Mouse (Mus musculus): ENCODE results near the gene Plekhg1.

Gene Plekhg1

GRCm38 (mm10) chr10:3740504-3741388, 582 bp downstream of the Plekhg1 start:
- in situ Hi-C loops (cut with MboI; ENCODE audit: low sequenced_read_pairs): no loop called here

- in situ Hi-C loops (cut with MboI; ENCODE audit: low sequenced_read_pairs): no loop called here
Measured at GRCm38 (mm10) chr10:3741791-3742190, 1.6 kb downstream of the Plekhg1 start.

- in situ Hi-C loops (cut with MboI; ENCODE audit: low sequenced_read_pairs): no loop called here
Measured at GRCm38 (mm10) chr10:3743069-3743468, 2.9 kb downstream of the Plekhg1 start.

GRCm38 (mm10) chr10:3743826-3744225, 3.7 kb downstream of the Plekhg1 start:
- in situ Hi-C loops (cut with MboI; ENCODE audit: low sequenced_read_pairs): no loop called here

GRCm38 (mm10) chr10:3746794-3747518, 6.8 kb downstream of the Plekhg1 start:
- in situ Hi-C loops (cut with MboI; ENCODE audit: low sequenced_read_pairs): no loop called here

DNA sequence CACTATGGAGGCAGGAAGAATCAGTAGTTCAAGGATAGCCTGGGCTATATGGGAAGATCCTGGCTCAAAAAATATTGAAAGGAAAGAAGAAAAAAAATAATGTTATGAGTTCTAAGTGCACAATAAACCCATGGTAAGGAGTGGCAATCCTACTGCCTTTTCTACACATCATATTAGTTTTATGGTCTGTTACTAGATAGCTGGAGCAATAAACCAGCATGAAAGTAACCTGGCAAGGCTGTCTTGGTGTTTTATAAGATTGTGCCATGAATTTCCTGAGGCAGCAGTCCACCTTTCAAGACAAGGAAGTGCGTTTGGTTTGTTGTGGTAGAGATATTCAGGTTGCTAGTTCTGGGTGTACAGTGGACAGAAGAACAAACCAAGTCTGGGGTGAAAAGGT, 9.4 kb downstream of the Plekhg1 start:
- in situ Hi-C loops (cut with MboI; ENCODE audit: low sequenced_read_pairs): no loop called here

DNA sequence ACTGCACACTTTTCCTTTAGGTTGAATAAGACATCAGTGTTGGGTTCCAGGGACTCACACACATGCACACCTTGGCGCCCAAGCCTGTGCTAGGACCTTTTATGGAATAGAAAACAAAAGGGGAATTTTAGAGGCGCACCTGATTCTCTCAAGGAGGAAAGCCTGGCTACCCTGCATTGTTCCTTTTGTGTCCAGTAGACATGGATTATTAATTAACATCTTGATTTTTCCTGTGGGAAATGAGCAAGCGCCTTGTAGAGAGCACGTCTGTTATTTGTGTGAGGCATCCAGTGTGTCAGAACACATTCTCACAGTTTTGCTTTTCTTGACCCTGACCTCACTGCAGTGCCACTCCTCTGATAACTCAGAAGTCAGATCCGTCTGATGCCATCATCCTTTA, 21.8 kb downstream of the Plekhg1 start:
- in situ Hi-C loops (cut with MboI; ENCODE audit: low sequenced_read_pairs): no loop called here

- in situ Hi-C loops (cut with MboI; ENCODE audit: low sequenced_read_pairs): no loop called here
Measured at GRCm38 (mm10) chr10:3763199-3763598, 23.0 kb downstream of the Plekhg1 start.

DNA sequence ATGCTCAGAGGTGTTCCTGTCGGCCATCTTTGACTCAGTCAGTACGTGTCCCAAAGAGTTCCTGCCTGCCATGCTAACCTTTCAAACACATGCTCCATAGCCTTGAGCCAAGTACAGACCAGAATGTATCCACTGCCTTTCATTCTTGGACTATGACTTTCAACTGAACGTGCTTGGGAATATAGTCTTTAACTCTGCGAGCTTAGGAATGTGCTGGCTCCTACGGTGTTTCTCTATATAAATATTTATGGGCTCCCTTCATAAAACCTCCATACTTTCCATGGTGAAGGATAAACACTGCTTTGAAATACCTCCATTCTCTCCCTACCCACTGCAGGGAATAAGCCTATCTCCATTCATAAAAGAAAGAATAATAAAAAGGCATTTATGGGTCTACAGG, 29.0 kb downstream of the Plekhg1 start:
- in situ Hi-C loops (cut with MboI; ENCODE audit: low sequenced_read_pairs): no loop called here

DNA sequence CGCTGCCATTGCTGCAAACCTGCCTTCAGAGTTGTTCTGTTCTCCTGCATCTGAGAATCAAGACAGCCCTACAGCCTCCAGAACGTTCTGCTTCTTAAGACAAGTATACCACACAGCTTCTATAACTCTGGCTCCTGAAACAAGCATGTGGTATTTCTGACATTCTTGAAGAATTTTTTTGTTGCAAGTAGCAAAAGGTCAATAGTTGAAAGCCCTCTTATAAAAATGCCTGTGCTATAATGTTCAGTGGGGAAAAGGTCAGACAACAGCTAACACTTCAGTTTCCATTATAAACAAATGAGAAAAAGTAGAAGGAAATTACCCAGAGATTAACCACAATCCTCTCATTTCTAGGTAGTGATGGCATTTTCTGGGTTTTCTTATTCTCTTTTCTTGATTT, 34.2 kb downstream of the Plekhg1 start:
- in situ Hi-C loops (cut with MboI; ENCODE audit: low sequenced_read_pairs): no loop called here

- in situ Hi-C loops (cut with MboI; ENCODE audit: low sequenced_read_pairs): no loop called here
Measured at GRCm38 (mm10) chr10:3776761-3777160, 36.6 kb downstream of the Plekhg1 start.

DNA sequence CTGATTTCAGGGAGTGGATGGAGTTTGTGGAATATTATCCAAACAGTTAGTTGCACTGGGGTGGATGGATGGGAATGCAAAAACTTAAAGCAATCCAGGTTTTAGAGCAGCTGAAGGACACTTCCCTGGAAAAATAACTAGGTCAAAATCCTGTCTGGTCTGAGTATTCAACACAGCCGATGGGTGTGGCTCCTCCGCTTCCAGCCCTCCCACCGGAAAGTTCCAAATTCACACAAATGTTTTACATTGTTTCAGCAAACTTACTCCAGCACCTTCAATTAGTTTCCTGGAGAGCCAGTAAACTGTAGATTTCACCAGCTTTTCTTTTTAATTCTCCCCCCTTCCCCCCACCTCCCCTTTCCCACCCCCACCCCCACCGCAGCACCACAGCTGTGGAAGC, 45.2 kb downstream of the Plekhg1 start:
- in situ Hi-C loops (cut with MboI; ENCODE audit: low sequenced_read_pairs): no loop called here

GRCm38 (mm10) chr10:3786531-3786930, 46.4 kb downstream of the Plekhg1 start:
- in situ Hi-C loops (cut with MboI; ENCODE audit: low sequenced_read_pairs): no loop called here

GRCm38 (mm10) chr10:3787006-3787405, 46.8 kb downstream of the Plekhg1 start:
- in situ Hi-C loops (cut with MboI; ENCODE audit: low sequenced_read_pairs): no loop called here

- in situ Hi-C loops (cut with MboI; ENCODE audit: low sequenced_read_pairs): no loop called here
Measured at GRCm38 (mm10) chr10:3793825-3794224, 53.7 kb downstream of the Plekhg1 start.

- in situ Hi-C loops (cut with MboI; ENCODE audit: low sequenced_read_pairs): no loop called here
Measured at GRCm38 (mm10) chr10:3799455-3799854, 59.3 kb downstream of the Plekhg1 start.

GRCm38 (mm10) chr10:3801254-3801653, 61.1 kb downstream of the Plekhg1 start:
- in situ Hi-C loops (cut with MboI; ENCODE audit: low sequenced_read_pairs): no loop called here

DNA sequence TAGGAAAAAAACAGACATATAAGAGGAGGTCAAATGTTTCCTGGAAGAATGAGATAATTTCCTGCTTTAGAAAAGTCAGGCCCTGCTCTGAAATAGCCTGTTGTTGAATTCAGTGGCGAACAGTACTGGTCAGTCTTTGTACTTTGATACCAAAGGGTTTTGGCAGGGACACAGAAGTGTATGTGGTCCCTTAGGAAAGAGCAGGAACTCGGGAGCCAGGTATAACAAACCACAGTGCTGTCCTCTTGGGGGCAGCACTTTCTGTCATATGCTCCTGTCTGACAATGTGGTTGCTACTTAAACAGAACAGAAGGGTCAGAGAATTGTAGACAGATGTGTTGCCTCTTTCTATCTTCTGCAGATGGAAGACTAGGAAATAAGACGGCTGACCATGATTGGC, 65.2 kb downstream of the Plekhg1 start:
- in situ Hi-C loops (cut with MboI; ENCODE audit: low sequenced_read_pairs): no loop called here

GRCm38 (mm10) chr10:3807980-3808379, 67.8 kb downstream of the Plekhg1 start:
- in situ Hi-C loops (cut with MboI; ENCODE audit: low sequenced_read_pairs): no loop called here

DNA sequence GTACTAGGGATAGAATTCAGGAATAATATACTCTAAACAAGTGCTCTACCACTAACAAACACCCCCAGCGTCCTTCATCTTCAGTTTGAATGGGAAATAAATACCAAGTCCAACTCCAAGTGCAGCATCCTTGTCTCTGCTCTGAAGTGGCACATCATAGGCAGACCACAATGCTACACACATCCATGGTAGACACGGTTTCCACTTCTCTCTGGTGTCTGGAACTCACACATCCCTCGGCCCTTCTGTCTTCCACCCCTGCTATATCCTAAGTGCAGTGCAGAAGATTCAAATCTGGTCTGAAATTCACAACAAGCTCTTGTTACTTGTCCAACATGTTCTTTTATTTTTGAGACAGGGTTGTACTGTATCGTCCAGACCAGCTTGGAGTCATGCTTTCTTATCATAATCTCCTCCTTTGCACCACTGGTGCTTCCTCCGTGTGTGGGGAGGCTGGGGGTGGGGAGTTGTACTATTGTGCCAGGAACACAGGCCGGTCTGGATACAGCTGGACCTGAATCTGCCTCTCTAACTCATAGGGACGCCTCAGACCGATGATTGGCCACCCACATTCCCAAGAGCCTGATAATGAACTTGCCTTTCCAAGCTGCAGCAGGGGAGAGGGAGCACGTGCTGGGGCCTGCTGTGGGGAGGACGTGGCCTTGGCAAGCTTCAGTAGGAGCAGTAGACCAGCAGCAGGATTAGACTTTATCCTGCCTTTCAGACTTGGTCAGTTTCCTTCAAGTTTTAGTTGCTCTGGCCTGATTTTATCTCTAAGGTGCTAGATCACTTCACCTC, 70.5 kb downstream of the Plekhg1 start:
- in situ Hi-C loops (cut with MboI; ENCODE audit: low sequenced_read_pairs): no loop called here

GRCm38 (mm10) chr10:3818940-3819701, 79.0 kb downstream of the Plekhg1 start:
- in situ Hi-C loops (cut with MboI; ENCODE audit: low sequenced_read_pairs): no loop called here
